Mouse (Mus musculus) gastrocnemius, adult 8-10 months (tissue): ENCODE data around the gene Fgfr2. TPM values are rescaled to one million over a fixed set of nuclear protein-coding genes. Genes with fewer than 3 reads are reported as not detected.

Experiments used
- DNase-seq, 2 experiments: peaks; one replicate each; pipeline ENCODE4 v3.0.0; 2022; ENCODE audit warnings: low spot score in 2 of 2
- total RNA-seq, 4 experiments: library from RNA; stranded (reverse); gene quantifications; 2 replicates each; pipeline ENCODE4 v1.2.4; 2022

The Fgfr2 gene
- total RNA-seq, 4 experiments from 2014 or later: 0.17 to 1.3 (median 0.62) TPM

DNA sequence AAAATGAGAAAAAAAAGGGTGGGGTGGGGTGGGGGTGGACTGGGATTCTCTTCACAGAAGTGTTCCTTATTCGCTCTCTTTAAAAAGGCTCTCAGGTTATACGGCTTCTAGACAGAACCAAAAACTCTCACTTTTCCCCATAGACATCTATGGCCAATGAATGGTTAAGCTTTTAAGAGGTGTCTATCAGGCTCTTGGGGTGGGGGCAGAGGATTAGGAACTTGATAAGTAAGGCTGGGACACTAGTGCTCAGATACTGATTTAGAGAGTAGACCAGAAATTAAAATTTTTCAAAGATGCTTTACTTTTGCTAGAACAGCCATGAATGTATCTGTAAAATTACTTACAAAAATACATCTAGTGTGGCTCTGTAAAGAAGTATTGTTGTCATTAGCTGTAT, 528.8 kb downstream of the Fgfr2 start:
- no peak for DNase-seq

DNA sequence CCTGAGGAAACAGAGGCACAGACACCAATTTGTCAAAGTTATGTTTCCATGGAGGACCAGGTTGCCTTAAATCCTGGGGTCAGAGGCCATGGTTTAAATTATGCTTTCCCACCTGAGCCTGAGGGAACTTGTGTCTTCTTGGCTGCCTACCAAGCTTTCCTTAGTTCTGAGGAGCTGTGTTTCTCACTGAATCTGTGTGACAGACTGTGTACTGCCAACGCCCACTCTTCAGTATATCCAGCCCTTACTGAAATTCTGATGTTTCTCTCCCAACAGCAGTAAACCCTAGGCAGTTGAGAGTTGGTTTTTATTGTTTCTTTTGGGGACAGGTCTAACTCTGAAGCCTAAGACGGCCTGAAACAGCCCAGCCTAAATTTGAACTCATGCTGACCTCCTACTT, 529.4 kb downstream of the Fgfr2 start:
- no peak for DNase-seq

DNA sequence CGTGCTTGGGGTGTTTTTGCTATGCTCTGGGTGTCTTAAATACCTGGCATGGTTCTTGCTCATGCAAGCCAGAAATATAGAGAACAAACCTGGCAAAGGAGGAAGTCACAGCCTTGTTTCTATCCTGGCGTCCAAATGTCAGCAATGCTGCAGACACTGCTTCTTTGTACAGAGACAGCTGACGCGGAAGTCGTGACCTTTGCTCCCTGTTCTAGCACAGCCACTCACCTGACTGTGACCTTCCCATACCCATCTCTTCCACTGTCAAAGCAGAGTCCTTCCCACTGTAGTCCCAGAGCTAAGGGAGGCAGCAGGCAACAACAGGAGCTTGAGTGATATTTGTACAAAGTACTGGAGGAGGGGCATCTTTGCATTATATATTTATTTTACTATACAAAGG, 533.5 kb downstream of the Fgfr2 start:
- no peak for DNase-seq

GRCm38 (mm10) chr7:132587167-132587566, 536.0 kb downstream of the Fgfr2 start:
- DNase-seq: no peak

DNA sequence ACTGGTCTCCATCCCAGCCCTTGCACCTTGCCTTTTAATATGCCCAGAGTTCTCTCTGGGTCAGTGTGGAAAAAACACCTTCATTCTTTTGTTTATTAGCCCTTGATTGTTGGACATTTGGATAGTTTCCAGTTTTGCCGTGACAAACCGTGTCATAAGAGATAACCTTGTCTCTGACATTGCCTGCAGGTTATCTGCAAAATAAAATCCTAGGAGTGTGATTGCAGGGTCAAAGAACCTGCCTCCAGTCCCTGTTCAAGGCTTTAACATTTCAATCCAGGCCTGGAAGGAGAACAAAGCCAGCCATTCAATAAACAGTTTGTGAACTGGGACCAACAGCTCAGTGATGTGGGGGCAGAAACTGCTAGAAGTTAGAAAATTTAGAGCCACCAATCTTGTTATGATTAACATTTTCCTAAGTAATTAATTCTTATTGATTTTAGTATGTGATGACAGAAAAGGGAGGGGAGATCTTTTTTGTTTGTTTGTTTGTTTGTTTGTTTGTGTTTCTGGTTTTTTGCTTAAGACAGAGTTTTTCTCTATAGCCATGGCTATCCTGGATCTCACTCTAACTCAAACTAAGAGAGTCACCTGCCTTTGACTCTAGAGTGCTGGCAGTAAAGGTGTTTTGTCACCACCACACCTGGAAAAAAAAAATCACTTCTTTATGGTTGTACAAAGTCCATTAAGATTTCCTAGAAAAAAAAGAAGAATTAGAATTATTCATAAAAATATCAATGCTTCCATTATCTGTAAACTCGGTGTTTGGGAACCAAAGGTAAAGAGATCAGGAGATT, 537.3 kb downstream of the Fgfr2 start:
- no peak for DNase-seq

GRCm38 (mm10) chr7:132581441-132581840, 541.7 kb downstream of the Fgfr2 start:
- no peak for DNase-seq

GRCm38 (mm10) chr7:132580511-132580910, 542.6 kb downstream of the Fgfr2 start:
- DNase-seq: no peak

DNA sequence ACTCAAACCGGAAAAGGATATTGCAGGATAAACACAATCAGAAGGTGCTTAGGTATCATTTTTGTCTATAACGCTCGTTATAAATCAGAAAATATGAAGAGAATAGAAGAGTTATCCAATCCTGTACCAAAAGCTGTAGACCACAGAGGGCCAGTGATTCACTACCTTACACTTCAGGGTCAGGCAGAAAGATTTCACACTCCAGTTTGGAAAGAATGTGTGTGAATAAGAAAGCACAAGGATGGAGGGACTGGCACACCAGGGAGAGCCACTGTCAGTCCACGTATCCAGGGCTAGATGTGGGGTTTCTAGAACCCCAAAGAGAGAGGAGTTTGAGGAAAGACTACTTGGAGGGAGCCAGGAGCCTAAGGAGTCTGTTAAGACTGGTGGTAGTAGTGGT, 546.3 kb downstream of the Fgfr2 start:
- DNase-seq: no peak

DNA sequence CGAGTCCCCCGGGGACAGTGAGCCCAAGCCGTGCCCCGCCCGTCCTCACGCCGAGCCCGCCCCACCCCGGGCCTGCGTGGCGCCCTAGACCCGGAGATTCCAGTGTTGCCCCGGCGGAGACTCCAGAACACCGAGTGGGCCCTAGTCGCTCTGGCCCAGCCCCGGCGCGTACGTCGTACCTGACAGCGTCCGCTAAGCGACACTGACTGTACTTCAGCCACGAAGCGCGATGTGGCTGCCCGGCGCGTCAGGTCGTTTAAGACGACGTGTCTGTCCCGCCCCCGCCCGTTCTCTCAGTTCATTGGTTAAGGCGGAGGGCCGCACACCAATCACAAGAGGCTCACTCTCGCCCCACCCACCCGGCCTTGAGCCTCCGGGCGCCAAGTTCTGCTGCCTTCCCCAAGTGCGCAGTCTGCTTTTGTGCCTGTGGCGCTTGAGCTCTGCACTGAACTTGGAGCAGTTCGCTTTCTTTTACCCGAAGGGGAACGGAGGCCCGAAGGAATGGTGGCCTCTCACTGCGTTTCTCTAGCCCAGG, 547.0 kb downstream of the Fgfr2 start, which contains the start of gene Oat:
Oat (minus strand) TSS at position 283 of the 535 bp plus-strand sequence.
- peak; percentile 91 to 95 for DNase-seq

GRCm38 (mm10) chr7:132575623-132576022, 547.5 kb downstream of the Fgfr2 start:
- peak; percentile 77 to 78 for DNase-seq

DNA sequence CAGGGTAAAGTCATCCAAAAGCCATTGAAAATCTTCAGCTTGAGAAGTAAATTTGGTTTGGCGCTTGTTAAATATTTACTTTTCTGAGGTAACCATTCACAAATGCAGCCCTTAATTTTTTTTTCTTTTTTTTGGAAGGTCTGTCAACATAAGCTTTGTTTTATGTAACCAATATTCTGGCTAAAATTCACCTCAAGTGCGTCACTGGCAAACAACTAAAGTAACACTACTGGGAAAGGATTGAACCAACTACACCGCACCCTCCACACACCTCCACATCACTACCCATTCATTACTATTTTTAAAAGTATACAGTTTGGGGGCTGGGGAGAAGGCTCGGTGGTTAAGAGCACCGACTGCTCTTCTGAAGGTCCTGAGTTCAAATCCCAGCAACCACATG, 548.5 kb downstream of the Fgfr2 start:
- DNase-seq: no peak

GRCm38 (mm10) chr7:132573205-132573604, 549.9 kb downstream of the Fgfr2 start:
- DNase-seq: no peak

- DNase-seq: no peak
Observed at GRCm38 (mm10) chr7:132572738-132573137, 550.4 kb downstream of the Fgfr2 start.

- peak in 1 of 2 experiments; percentile 18 for DNase-seq
Observed at GRCm38 (mm10) chr7:132571481-132571880, 551.7 kb downstream of the Fgfr2 start.

- no peak for DNase-seq
Observed at GRCm38 (mm10) chr7:132570071-132570470, 553.1 kb downstream of the Fgfr2 start.

DNA sequence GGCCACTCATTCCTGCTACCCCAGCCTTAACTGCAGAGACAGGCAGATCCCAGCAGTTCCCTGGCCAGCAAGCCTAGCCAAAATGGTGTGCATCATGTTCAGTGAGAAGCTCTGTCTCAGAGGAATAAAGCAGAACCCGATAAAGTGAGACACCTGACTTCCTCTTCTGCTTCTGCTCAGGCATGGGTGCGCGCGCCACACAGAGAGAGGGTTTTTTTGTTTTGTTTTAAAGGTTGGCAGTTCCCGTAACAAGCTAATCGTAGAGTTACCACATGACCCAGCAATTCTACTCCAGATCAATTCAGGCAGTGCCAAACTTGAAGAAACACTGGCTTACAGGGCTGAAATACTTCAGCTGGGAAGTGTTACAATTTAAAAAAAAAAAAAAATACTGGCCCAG, 554.3 kb downstream of the Fgfr2 start:
- no peak for DNase-seq

DNA sequence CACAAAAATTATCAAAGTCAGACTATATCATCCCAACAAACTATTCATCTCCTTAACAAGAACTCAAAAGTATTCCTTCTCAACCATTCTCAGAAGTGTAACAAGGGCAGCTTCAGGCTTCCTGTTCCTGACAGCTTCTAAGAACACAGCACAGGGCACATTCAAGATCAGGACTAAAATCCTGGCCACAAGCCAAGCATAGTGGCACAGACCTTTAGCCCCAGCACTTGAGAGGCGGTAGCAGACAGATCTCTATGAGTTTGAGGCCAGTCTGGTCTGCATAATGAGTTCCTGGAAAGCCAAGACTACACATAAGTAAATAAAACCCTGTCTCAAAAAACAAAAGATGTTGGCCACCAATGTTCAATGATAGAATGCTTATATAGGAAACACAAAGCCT, 557.3 kb downstream of the Fgfr2 start:
- DNase-seq: no peak

DNA sequence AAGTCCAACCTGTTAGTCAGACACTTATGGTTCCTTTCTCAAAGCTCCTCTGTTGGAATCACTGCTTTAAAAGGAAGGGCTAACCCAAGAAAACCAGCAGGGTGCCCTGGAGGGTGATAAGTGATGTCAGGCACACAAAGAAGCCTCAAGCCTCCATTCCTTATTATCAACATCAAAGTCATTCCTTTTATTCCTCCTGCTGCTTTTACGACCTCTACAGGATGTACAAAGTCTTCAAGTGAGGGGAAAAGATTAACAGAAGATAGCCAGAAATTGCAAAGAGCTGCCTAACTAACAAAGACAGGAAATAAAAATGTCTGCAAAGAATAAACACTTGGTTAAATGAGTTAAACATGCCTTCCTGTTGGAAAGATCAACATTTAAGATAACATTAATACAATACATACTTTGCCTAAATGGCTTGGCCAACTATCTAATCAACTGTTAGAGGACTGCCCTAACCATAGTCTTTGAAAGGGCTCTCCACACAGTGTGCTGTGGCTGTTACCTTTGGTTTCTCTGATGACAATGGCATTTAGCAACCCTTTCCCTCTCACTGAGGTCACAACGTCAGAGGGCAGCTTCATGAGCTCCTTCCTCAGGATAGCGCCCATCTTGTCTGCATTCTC, 563.9 kb downstream of the Fgfr2 start:
- no peak for DNase-seq

DNA sequence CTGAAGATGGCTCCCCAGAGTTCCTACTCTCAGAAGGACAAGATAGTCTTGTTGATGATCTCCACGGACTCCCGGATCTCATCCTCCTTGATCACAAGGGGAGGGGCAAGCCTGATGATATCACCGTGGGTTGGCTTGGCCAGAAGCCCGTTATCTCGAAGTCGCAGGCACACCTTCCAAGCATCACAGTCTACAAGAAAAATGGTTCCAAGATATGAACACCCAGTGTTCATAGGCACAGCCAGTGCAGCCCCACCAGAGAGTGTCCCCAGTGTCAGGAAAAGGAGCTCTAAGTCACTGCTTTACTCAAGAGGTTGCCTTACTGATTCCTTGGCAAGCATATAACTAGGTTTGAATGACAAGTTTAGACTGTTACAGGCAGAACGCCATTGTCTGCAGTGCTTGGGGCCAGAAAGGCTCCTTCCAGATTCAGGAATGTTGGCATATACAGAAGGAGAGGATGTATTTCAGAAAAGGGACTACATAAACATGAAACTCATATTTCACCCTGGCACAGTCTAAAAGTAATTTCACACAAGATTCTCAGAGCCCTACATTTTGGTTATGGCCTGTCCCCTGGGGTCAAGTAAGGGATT, 564.9 kb downstream of the Fgfr2 start:
- peak in 1 of 2 experiments; percentile 35 for DNase-seq

- DNase-seq: peak; percentile 23 to 36
Observed at GRCm38 (mm10) chr7:132556575-132556974, 566.6 kb downstream of the Fgfr2 start.

DNA sequence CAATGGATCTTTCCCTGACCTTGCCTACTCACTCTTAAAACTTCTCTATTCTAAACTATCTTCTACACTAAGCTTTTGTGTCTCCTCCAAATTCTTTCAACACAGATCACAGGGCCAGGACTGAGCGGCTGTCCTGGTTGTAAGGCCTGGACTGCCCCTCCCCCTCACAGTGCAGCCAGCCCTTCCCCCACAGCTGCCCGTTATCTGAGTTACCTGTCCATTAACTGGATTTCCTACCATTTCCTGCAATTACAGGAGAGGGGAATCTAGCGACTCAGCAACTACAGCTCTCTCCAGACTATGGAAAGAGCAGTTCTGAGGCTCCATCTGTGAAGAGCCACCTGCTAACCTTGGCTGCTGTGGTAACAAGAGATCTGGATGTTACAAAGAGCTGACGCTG, 567.2 kb downstream of the Fgfr2 start:
- no peak for DNase-seq

- no peak for DNase-seq
Observed at GRCm38 (mm10) chr7:132554091-132554490, 569.1 kb downstream of the Fgfr2 start.
